Mouse (Mus musculus) lung, adult 2 months (tissue): ENCODE data around the gene Setd1a.

Source experiments
- CTCF ChIP-seq: fragments of 200-500 bp; IDR thresholded peaks from 2 replicates; pipeline ENCODE4 v1.5.1; 2011; ENCODE audit warnings: mild to moderate bottlenecking, low read length, control low read depth; ENCODE audit not compliant: insufficient read depth
- POLR2A ChIP-seq: fragments of 200-500 bp; IDR thresholded peaks from 2 replicates; pipeline ENCODE4 v1.6.1; 2011; ENCODE audit warnings: low read depth, mild to moderate bottlenecking, control low read depth, low read length, borderline replicate concordance; ENCODE audit errors: extremely low read depth

- TF ChIP-seq CTCF (no peak), POLR2A (no peak)
Measured at GRCm38 (mm10) chr7:127797076-127797845, 20.8 kb downstream of the Setd1a start.
